Mouse (Mus musculus) myocyte (in vitro differentiated cells): Measurements from ENCODE around the gene Ttll1.

Experiments
- E2F4 ChIP-seq: IDR thresholded peaks from one replicate; pipeline ENCODE4 v1.6.1; 2011; ENCODE audit warnings: mild to moderate bottlenecking, control low read depth, moderate library complexity; ENCODE audit not compliant: insufficient read depth
- MYOD1 ChIP-seq, 3 experiments: IDR thresholded peaks; one replicate each; pipeline ENCODE4 v1.6.1; 2011; ENCODE audit warnings: control low read depth in 2 of 3, low read depth in 2 of 3, mild to moderate bottlenecking in 2 of 3, moderate library complexity in 1 of 3; ENCODE audit not compliant: insufficient read length in 2 of 3, control insufficient read depth in 1 of 3
- POLR2A ChIP-seq: IDR thresholded peaks from one replicate; pipeline ENCODE4 v1.6.1; 2011; ENCODE audit warnings: low read depth, mild to moderate bottlenecking, control low read depth, moderate library complexity; ENCODE audit not compliant: insufficient read length
- POLR2AphosphoS2 ChIP-seq: IDR thresholded peaks from one replicate; pipeline ENCODE4 v1.6.1; 2011; ENCODE audit warnings: low read depth, control low read depth; ENCODE audit not compliant: insufficient read length
- REST ChIP-seq: IDR thresholded peaks from one replicate; pipeline ENCODE4 v1.6.1; 2011; ENCODE audit warnings: mild to moderate bottlenecking, control low read depth, moderate library complexity; ENCODE audit not compliant: insufficient read depth, insufficient read length
- USF1 ChIP-seq: IDR thresholded peaks from one replicate; pipeline ENCODE4 v1.6.1; 2011; ENCODE audit warnings: low read depth, mild to moderate bottlenecking, control low read depth, moderate library complexity

DNA sequence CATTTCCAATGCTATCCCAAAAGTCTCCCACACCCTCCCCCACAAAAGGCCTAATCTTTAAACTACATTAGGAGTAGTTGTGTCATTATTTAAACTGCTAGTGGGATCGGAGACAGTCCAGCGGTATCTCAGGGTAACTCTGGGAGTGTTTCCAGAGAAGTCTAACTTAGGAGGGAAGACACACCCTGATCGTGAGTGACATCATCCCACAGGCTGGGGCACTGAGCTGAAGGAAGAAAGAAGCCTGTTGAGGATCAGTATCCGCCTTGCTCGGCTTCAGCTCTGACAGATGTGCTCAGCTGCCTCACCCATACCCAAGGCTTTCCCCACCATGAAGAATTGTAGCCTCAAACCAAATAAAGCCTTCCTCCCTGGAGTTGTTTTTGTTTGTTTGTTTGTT lies 18.8 kb downstream of the Ttll1 start:
- no peak for TF ChIP-seq REST
- TF ChIP-seq POLR2A = no peak
- no peak for TF ChIP-seq USF1
- TF ChIP-seq MYOD1 (IDR thresholded peaks at IDR 0.05; ENCODE audit: control insufficient read depth in 1 of 3, insufficient read length in 2 of 3, low read depth in 2 of 3) = peak in 1 of 3 experiments; percentile 19
- TF ChIP-seq POLR2AphosphoS2 = no peak
- no peak for TF ChIP-seq E2F4
